Mouse (Mus musculus) lung, postnatal 0 days (tissue): ENCODE measurements around the gene Clba1.

Experiments
- CTCF ChIP-seq: IDR thresholded peaks from 2 replicates; pipeline ENCODE4 v1.5.1; 2016; ENCODE audit warnings: antibody characterized with exemption, mild to moderate bottlenecking
- EP300 ChIP-seq: IDR thresholded peaks from 2 replicates; pipeline ENCODE4 v1.6.1; 2016; ENCODE audit warnings: antibody characterized with exemption, mild to moderate bottlenecking, control low read depth

DNA sequence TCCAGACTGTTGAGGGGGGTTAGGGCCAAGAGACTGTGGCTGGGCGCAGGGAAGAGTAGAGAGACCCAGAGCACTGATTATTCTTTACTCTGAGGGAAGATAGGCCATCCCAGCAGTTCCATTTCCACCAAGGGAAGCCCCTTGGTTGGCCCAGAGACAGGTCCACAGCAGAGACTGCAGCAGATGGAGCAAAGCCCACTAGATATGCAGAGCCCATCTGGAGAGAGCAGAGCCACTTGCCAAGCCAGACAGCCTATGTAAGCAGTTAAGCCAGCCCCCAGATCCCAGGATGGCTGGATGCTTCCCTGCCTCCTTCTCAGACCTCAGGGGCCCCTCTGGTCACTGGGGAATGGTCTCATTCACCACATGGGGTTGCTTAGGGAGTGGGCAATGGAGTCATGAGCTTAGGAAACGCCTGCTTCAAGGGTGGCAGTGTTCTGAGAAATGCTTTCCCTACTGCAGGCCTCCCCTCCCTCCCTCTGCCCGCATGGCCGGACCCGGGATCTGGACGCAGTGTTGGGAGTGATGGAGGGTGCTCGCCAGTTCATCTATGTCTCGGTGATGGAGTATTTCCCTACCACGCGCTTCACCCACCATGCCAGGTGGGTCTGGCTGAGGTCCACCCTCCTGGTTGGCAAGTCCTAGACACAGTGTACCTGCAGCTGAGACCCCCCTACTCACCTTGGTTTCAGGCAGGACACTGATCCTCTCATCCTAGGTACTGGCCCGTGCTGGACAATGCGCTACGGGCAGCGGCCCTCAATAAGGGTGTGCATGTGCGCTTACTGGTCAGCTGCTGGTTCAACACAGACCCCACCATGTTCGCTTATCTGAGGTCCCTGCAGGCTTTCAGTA, 41.5 kb upstream of the Clba1 start:
- TF ChIP-seq CTCF: no peak
- no peak for TF ChIP-seq EP300
